Mouse (Mus musculus): ENCODE measurements around the gene Slc16a13.

The Slc16a13 gene

DNA sequence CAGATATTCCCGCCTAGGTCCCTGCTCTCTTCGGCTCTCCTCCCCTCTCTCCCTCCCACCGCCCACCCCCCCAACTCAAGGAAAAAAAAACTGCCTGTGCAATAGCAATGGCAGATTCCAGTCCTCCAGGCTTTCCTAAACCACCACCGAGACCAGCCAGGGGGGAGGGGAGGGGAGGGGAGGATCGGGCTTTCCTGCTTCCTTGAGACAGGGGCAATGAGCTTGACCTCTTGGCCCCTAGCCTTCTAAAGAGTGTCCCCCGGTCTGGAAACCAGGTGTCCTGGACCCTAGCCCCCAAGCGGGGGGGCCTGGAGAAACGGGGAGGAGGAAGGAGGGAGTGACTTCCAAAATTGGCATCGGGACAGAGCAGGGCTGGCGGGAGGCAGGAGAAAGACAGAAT lies 11.7 kb upstream of the Slc16a13 start:
- DNase-seq (ENCODE audit: low read depth, low spot score), result no peak

DNA sequence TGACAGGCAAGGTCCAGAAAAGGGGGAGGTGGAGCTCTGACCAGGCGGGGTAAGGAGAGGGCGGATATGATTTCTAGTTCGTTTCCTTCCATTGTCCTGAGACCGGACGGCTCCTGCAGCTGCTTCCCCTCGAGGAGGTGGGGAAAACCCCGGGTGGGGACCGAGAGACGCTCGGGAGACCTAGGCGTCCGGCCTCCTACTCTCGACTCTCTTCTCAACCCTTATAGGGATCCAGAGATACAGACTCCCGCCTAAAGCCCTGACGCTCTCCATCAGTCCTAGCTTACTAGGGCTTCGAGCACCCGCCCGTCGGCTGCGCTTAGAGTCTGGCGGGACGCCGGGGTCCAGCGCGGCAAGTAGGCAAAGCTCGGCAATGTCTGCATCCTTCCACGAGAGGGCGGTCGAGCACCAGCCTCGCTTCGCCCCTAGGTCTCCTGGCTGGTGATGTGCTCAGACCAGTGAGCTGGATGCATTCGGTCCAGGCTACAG lies 9.4 kb upstream of the Slc16a13 start:
- DNase-seq (ENCODE audit: low read depth, low spot score), result peak; percentile 82

DNA sequence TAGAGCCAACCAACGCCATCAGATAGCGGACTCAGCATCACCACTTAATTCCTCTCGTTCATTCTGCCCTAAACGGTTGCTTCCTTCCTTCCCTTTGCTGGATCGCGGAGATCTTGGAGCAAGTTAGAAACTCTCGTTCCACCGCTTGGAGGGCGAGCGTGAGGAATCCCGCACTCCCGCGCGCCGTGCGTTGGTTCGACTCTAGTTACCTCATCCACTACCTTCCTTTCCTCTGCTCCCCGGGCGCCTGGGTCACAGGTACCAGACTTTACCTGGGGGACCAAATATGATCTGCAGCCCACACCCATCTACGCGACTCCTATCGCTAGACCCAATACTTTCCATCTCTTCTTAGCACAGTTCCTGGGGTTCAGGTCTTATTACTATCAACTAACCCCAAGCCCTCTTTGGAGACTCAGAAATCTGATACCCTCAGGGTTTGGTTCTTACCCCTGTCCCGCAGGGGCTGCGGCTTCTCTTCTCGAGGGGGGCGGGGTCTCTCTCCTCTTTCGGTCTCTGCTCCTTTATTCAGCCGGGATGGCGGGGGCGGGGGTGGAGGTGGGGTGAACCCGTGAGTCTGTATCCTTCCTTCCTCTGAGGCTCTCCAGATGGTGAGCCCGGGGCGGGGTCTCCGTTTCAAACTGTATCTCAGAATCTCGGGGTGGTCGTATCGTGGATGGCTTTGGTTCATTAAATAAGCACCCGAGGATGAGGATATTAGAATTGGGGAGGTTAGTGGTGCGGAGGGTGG lies 8.6 kb upstream of the Slc16a13 start, which contains the start of gene Bcl6b:
TSS of gene Bcl6b (minus strand) at position 539 of the 751 bp plus-strand sequence.
- DNase-seq (ENCODE audit: low read depth, low spot score), result peak; percentile 47

DNA sequence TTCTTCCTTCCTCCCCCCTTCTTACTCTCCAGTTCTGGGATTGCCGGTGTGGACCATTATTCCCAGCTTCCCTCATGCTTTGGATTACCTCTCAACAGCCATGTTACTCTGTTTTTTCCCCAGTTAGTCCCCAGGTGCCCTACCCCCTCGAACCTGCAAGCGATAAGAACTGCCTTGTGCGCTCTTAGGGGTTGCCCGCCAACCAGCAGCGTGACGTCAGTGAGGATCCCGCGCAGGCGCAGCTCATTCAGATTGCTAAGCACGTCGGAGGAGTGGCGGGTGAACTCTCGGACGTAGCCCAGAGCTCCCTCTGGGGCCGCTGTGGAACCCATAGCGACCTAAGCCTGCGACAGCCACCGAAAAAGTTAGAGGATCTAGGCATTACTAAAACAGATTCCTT lies 8.0 kb upstream of the Slc16a13 start:
- DNase-seq (ENCODE audit: low read depth, low spot score), result peak; percentile 87

DNA sequence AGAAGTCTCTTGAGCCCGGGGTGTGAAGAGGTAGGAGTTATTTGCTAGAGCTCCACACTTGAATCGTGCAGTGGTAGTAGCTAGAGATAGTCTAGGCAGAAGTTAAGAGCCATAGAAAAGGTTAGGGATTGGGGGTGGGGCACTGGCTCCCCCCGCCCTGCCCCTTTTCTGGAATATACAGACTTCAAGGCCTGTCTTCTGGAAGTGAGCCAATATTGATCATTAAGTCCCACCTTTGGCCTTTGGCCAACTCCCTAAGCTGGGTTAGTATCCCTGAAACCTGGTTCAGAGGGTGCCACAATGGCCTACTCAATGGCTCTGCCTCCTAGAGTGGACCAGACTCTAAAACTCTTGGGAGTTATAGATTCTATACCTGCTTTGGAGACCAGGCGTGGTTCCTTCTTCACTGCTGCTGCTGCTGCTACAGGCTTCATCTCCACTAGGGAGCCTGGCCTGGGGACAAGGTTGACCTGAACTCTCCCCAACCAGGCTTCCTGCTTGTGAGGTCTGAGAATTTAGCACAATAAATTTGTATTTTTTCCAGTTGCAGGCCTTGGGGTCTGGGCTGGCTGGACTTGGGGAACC lies 6.9 kb upstream of the Slc16a13 start:
- no peak for DNase-seq (ENCODE audit: low read depth, low spot score)

DNA sequence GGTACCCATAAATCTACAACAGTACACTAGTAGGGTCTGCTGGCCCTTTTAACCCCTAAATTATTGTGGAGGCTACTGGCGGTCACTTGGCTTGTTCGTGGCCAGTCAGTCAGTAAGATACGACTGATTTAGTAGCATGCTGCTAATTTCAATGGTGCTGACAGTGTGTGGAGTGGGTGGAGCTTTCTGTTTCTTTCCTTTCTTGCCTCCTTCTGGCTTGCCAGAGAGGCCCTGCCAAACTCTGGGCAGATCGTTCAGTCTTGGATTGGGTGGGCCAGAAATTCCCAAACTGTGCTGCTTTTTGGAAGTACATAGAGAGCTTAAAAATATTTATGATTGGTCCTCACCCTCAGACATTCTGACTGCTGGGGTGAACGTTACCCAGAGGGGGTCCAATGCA lies 6.3 kb upstream of the Slc16a13 start:
- DNase-seq (ENCODE audit: low read depth, low spot score), result no peak

DNA sequence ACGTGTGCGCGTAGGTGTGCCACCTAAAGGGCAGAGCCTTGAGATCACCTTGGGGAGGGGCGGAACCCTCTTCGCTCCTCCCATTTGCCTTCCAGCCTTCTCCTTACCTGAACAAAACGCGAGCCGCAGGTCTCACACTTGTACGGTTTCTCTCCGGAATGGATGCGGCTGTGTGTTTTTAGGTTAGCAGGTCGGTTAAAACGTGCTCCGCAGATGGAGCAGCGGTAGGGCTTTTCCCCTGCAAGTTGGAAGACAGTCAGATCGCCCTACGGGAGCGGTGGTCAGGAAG lies 5.7 kb upstream of the Slc16a13 start:
- no peak for DNase-seq (ENCODE audit: low read depth, low spot score)

DNA sequence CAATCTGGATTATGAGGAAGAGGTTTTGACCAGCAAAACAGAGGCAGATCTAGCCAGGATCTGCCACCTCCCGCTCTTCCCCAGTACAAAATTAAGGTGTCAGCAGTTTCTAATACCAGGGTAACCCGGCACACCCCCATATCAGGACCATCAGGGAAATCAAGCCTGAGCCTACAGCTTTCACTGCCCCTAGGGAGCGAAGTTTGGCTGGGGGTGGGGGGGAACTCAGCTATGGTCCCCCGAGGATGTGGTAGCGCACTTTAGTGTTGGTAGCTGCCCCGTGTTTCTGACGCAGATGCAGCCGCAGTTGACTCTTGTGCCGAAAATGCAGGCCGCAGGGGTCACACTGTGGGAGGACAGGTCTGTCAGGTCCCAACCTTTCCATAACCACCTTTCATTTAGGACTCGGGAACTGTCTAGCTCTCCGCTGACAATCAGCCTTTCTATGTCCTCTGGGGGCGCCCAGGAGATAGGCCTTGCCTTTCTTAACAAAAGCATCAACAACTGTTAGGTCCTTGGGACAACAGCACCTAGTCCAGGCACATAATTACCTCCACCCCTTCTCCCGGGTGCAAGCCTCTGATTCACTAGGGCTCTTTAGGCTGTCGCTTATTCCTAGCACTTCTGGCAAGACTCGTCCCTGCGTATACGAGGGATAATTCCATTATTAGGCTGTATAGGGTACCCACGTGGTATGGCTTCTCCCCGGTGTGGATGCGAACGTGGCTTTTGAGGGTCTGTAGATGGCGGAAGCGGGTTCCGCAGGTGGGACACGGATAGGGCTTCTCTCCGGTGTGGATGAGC lies 5.1 kb upstream of the Slc16a13 start:
- DNase-seq (ENCODE audit: low read depth, low spot score), result no peak

DNA sequence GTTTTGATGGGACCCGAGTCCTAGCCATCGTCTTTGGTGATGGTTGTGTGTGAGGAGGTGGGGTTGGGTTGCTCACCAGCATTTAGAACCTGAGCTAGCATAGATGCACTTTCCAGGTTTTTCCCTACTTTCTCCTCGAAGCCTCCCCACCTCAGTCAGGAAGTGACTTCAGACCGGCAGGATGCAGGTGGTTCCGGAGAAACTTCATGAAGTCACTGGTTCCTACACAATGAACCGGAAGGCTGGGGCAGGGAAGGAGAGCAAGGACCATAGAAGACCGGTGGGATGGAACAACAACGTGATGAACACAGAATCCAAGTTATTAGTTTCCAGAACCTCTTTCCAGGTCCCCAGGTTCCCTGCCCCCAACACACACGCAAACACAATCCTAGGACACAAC lies 2.9 kb upstream of the Slc16a13 start:
- no peak for DNase-seq (ENCODE audit: low read depth, low spot score)

DNA sequence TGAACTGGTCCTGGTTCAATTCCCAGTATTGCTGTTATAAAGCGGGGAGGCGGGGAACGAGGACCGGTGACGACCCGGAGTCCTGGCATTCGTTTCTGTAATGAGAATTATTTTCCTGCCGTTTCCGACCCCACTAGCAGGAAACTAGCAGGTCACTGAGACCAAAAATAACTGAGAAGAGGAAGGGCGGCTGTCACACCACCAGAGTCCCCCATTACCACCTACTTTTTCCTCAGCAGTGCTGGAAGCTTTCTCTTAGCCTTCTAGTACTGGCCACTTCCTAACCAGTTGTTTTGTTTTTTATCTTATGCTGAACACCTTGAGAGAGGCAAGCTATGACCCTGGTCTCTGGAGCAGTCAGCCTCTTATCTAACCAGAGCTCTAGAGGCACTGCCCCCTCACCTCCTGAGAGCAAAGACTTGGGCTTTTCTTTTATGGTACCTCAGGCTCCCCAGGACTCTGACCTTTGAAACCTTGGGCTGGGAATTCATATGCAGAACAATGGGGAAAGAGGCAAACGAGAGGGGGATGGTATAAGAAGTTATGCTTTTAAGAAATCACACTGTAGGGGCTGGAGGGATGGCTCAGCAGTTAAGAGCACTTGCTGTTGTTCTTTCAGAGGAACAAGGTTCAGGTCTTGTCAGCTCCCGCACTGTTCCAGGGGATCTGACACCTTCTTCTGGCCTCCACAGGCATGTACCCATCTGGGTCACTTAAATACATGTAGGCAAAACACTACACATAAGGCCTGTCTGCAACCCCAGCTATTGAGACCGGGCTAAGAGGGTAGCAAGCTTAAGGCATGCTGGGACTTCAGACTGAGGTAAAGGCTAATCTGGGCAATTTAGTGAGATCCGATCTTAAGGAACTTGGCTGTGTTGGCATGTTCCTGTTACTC lies 988 bp upstream of the Slc16a13 start:
- no peak for DNase-seq (ENCODE audit: low read depth, low spot score)

DNA sequence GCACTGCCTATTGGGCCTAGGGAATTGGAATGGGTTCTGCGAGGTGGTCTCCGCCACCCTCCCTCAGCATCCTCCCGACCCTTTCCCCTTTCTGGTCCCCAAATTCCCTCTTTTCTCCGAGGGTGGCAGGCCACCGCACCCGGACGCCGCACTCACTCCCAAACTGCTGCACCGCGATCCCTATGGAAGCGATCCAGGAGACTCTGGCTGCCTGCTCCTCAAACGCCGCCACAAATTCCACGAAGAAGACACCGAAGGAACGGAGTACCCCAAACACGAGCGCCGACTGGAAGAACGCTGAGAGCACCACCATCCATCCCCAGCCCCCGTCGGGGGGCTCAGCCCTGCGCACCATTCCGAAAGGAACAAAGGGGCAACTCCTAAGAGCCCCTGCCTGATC lies 541 bp downstream of the Slc16a13 start:
- DNase-seq (ENCODE audit: low read depth, low spot score), result no peak

DNA sequence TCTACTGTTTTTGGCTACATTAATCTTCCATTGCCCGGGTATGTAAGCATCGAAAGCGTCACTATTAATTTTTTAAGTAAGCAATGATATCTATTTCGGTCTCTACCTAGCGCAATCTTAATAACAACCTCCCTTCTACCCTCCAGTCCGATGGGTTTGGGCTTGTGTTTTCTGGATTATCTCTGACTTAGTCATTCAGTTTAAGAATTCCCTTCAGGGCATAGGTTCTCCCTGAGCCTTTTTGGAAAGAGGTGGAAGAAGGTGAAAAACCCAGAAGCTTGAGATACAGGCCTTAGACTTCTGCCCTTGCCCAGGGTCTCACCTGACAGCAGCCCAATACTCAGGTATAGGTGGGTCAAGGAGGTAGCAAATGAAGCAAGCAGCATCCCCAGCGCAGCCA lies 991 bp downstream of the Slc16a13 start:
- DNase-seq (ENCODE audit: low read depth, low spot score), result no peak

DNA sequence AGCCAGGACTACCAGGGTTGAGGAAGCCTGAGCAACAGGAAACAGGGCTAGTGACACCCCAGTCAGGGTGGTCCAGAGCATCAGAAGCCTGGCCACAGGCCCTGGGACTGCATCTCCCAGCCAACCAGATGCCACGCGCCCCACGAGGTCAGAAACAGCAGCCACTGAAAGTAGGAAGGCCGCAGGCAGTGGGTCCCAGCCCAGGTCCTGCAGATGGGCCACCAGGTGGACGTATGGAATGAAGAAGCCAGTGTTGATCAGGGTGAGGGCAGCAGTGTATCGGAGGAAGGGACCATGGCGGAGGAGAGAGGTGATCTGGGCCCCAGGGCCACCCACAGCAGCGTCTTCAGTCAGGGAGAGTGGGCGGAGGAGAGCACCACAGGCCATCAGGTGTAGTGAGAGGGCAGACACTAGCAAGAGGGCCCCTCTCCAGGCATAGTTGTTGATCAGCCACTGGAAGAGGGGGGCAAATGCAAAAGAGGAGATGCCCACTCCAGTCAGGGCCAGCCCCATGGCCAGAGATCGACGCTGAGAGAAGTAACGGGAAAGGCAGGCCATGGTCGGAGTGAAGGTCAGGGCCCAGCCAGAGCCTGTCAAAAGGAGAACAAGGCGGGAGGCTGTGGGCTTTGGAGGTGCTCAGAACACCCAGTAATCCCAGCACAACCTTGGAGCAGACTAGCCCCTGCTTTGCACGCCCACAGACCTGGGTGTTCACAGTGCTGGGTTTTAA lies 2.0 kb downstream of the Slc16a13 start:
- DNase-seq (ENCODE audit: low read depth, low spot score), result no peak

DNA sequence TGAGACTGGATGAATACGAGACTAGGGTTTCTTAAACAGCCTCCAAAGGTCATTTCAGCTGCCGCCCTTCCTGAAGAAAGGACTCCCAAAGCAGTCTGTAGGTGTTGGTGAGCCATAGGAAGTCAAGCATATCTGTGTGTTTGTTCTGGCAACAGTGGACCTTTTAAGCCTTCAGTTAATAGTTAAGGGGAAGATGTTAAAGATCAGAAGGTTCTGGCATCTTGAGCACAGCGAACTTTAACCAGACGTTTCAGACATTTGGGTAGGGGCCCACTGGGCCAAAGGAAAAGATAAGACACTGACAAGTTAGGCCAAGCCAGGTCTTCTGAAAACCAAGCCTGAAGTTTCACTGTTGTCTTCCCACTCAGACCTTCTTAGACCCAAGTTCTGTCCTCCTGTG lies 2.8 kb downstream of the Slc16a13 start:
- DNase-seq (ENCODE audit: low read depth, low spot score), result no peak

DNA sequence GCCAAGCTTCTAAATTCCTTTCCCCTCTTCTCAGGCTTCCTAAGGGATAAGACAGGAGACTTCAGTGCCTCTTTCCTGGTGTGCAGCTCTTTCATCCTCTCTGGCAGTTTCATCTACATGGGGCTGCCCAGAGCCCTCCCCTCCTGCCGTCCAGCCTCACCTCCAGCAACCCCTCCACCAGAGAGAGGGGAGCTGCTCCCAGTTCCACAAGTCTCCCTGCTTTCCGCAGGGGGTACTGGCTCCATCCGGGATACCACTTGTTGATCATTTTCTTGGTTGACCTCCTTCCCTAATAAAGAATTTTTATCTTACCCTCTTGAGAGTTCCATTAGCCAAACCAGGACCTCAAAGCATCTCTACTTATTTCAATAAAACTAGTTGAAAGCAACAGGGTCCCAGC lies 4.8 kb downstream of the Slc16a13 start:
- no peak for DNase-seq (ENCODE audit: low read depth, low spot score)

DNA sequence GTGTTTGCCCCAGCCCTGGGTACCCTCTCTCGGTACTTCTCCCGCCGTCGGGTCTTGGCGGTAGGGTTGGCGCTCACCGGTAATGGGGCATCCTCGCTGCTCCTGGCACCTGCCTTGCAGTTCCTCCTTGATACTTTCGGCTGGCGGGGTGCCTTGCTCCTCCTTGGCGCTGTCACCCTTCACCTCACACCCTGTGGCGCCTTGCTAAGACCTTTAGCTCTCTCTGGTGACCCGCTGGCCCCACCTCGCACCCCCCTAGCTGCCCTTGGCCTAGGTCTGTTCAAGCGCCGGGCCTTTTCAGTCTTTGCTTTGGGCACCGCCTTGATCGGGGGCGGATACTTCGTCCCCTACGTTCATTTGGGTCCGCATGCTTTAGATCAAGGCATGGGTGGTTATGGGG lies 5.6 kb downstream of the Slc16a13 start:
- no peak for DNase-seq (ENCODE audit: low read depth, low spot score)

DNA sequence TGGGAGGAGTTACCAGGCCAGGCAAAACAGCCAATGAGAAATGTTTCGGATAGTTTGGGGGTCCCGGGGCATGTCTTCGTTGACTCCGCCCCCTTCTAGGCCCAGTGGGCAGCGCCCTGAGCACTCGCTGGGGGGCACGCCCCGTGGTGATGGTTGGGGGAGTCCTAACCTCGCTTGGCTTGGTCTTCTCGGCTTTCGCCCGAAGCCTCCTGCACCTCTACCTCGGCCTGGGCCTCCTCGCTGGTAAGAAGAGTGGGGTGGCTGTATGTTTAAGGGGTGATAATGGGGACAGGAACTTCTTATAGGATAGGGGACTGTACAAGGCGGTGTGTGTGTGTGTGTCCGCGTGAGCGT lies 6.0 kb downstream of the Slc16a13 start:
- no peak for DNase-seq (ENCODE audit: low read depth, low spot score)

DNA sequence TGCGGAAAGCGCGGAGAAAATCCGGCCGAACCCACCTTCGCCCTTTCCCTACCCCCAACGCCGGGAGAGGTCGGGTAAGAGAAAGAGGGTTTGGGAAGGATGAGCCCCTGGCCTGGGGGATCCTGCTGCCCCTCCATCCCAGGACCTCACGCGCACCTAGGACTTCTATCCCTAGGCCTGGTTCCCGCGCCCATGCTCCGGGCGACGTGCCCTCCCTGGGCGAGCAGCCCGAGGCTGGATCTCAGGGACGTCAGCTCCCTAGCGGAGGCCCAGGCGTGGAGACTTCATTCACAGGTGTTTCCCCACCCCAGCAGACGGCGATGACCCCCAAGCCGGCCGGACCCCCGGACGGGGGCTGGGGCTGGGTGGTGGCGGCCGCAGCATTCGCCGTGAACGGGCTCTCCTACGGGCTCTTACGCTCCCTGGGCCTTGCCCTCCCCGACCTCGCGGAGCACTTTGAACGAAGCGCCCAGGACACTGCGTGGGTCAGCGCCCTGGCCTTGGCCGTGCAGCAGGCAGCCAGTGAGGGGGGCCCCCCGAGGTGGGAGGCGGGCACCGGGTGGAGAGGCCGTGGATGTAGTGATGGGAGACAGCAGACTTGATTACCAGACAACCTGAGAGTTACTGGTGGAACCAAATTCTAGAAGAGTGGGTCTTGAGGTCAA lies 6.5 kb downstream of the Slc16a13 start:
- no peak for DNase-seq (ENCODE audit: low read depth, low spot score)

DNA sequence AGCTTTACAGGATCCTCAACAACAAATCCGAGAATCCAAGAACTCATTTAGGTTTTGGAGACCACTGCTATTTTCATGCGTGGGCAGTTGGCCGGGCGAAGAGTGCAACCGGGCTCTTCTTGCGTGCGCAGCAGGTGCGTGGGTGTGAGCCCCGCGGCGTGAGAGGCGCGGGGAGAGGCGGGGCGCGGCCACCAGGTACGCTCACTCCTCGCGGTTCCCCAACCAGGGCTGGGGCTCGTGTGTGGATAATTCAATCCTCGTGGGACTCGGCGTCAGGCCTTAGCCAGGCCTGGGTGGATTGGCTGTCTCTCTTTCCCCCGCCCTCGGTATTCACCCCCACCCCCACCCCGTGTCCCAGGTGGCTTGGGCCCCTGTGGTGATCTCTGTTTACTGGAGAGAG lies 7.1 kb downstream of the Slc16a13 start:
- DNase-seq (ENCODE audit: low read depth, low spot score), result no peak

DNA sequence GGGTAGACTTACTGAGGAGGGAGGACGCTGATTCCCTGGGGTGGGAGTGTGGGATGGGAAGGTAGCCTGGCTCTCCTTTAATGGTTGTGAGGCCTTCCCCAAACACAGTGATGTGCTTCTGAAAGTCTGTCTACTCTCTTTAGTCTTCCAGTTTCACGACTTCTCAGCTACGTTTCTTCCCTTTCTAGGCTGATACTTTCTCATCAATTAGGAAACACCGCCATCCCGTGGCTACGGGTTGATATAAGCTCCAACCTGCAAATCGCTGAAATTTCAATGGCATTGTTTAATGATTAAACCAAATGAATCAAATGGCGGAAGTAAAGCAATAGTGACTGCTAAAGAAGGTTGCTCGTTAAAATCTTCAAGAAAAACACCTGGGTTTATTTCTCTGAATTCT lies 8.0 kb downstream of the Slc16a13 start:
- peak; percentile 60 for DNase-seq (ENCODE audit: low read depth, low spot score)

DNA sequence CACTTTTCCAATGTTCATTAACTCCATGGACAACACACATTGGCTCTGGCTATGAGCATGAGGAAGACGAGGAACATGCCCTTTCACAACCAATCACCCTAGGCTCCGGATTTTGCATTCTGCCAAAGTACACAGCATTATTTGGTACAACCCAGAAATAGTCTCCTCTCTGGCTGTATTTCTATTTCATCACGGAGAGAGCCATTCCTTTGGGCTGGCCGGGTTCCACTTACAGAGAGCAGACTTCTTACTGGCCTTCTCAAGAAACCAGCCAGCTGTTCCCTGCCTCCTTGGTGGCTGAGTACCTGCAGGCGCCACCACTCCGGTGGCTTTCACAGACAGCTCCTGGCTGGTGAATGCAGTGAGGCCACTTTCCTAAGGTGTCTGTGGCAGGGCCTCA lies 8.4 kb downstream of the Slc16a13 start, which contains the start of gene Slc16a11:
TSS of gene Slc16a11 (plus strand) at position 330 of the 400 bp plus-strand sequence.
- DNase-seq (ENCODE audit: low read depth, low spot score), result no peak

Data from CD4-positive helper T cell, adult 2 months (primary cell).